12 mouse cellular contexts compared by ENCODE assay signal in genomic region chr9:104144314-104144996, GRCm38 (mm10). TPM values are rescaled to one million over a fixed set of nuclear protein-coding genes. Genes with fewer than 3 reads are reported as not detected.
DNase-seq lines count a peak whose midpoint lies in the region; ATAC-seq and TF ChIP-seq lines count a peak whose summit lies in the region.
"Had no signal": no experiment of that assay in that cellular context is flagged by ENCODE, and none has a peak within 500 bp of the region (broad histone marks: within the 10 kb centered on the region; RNA-seq: fewer than 3 reads in every experiment).

No protein-coding gene starts in this region.

- H3K36me3 ChIP-seq in liver, adult 2 months (ENCODE audit: control insufficient read depth, insufficient read depth, low read length) = no peaks in the 10 kb centered on the region
- H3K36me3 ChIP-seq in liver, embryonic 11.5 days (ENCODE audit: control insufficient read depth, insufficient read depth, low read length) = no peaks in the 10 kb centered on the region

- no peak overlapping the region for H3K4me2 ChIP-seq in liver, embryonic 11.5 days
- H3K4me2 ChIP-seq: midbrain, embryonic 13.5 days had no signal

- 90% methylated on average over 8 of the region's 8 CpGs for WGBS in liver, adult 2 months
- 78% methylated on average over 8 of the region's 8 CpGs for WGBS in liver, embryonic 11.5 days

- TF ChIP-seq CTCF in liver, adult 2 months (IDR thresholded peaks at IDR 0.05; ENCODE audit: low read depth, low read length) = peak; percentile 70

- no peak for TF ChIP-seq POLR2A in liver, adult 2 months (IDR thresholded peaks at IDR 0.05; ENCODE audit: extremely low read depth, insufficient read depth, low read length)

- H3K4me1 ChIP-seq in liver, adult 2 months (ENCODE audit: control insufficient read depth, insufficient read depth, low read length) = peaks cover 1% of the 10 kb centered on the region; the same call in 1 of the 2 replicates
- no peaks in the 10 kb centered on the region for H3K4me1 ChIP-seq in liver, embryonic 11.5 days (replicated peaks; ENCODE audit: control insufficient read depth, insufficient read depth, low read length)
- H3K4me1 ChIP-seq: limb, embryonic 10.5 days; midbrain, embryonic 13.5 days had no signal

- H3K9ac ChIP-seq in liver, adult 2 months (ENCODE audit: low read depth, low read length) = no peak overlapping the region
- H3K9ac ChIP-seq in liver, embryonic 11.5 days (ENCODE audit: low read depth, low read length) = no peak overlapping the region
- H3K9ac ChIP-seq: midbrain, embryonic 13.5 days had no signal

- peak; percentile 15 for DNase-seq in CD4-positive, CD25-positive, alpha-beta regulatory T cell, adult 2 months (ENCODE audit: low read depth, low spot score)
- no peak for DNase-seq in liver, adult 2 months (ENCODE audit: extremely low read depth, low read depth, low spot score)
- no peak for DNase-seq in liver, embryonic 11.5 days (ENCODE audit: low spot score)
- DNase-seq in NIH3T3 (ENCODE audit: low read depth) = peak; percentile 9
- no peak for DNase-seq in adrenal gland, adult (ENCODE audit: inconsistent age in 2 of 2, low spot score in 1 of 2)
- no peak for DNase-seq in embryo, embryonic 11 days
- DNase-seq: adrenal gland, postnatal 25 days had no signal

- H3K4me3 ChIP-seq in liver, adult 2 months (ENCODE audit: insufficient read depth, low read depth, low read length) = no peak overlapping the region
- H3K4me3 ChIP-seq in liver, embryonic 11.5 days (ENCODE audit: low read depth, low read length) = no peak overlapping the region
- H3K4me3 ChIP-seq: limb, embryonic 10.5 days; midbrain, embryonic 13.5 days had no signal

- no peaks in the 10 kb centered on the region for H3K79me2 ChIP-seq in liver, adult 2 months (ENCODE audit: control insufficient read depth, insufficient read depth, low read length)

- no peaks in the 10 kb centered on the region for H3K27me3 ChIP-seq in liver, adult 2 months (ENCODE audit: control insufficient read depth, insufficient read depth, low read length)
- no peaks in the 10 kb centered on the region for H3K27me3 ChIP-seq in liver, embryonic 11.5 days (replicated peaks; ENCODE audit: control insufficient read depth, insufficient read depth, low read length)
- H3K27me3 ChIP-seq: midbrain, embryonic 13.5 days had no signal

- ATAC-seq in CD4-positive, CD25-positive, alpha-beta regulatory T cell, adult 4 months = no peak
- ATAC-seq in liver, embryonic 11.5 days (replicated peaks; ENCODE audit: low FRiP score) = no peak
- ATAC-seq in megakaryocyte progenitor cell, adult 5-6 weeks (replicated peaks; ENCODE audit: poor library complexity) = peak; percentile 75
- ATAC-seq: forebrain, embryonic 14.5 days; midbrain, embryonic 13.5 days had no signal

- H3K27ac ChIP-seq in liver, adult 2 months (replicated peaks; ENCODE audit: insufficient read depth, low read depth, low read length) = no peak overlapping the region
- H3K27ac ChIP-seq in liver, embryonic 11.5 days (ENCODE audit: low read depth, low read length) = no peak overlapping the region
- H3K27ac ChIP-seq: limb, embryonic 10.5 days; midbrain, embryonic 13.5 days had no signal

- H3K9me3 ChIP-seq in liver, embryonic 11.5 days (ENCODE audit: control insufficient read depth, low read length) = no peaks in the 10 kb centered on the region
- H3K9me3 ChIP-seq: limb, embryonic 10.5 days; midbrain, embryonic 13.5 days had no signal

RNA-seq across cellular contexts. Expression of gene Ackr4, which starts 17.7 kb away (rescaled TPM):
- under 1 TPM; 0.42 to 0.49 TPM for polyA plus RNA-seq in CD4-positive, CD25-positive, alpha-beta regulatory T cell, adult 4 months (2017; shearing (Covaris generic))
- 1.7 and 2.4 TPM in 2 replicates for total RNA-seq in liver, adult 2 months (2014; rRNA removed)
- polyA plus RNA-seq in liver, adult 2 months (2012; rRNA removed) = 0.50 and 0.54 TPM in 2 replicates
- polyA plus RNA-seq in liver, embryonic 11.5 days (2014; fragmentation: Nextera tagmentation; extraction: Ambion mirVana) = 0.80 and 0.94 TPM in 2 replicates
- total RNA-seq in megakaryocyte progenitor cell, adult 5-6 weeks (2015) = not detected in 2 replicates
- not detected in 2 replicates for total RNA-seq in megakaryocyte progenitor cell, adult 5-6 weeks (2017)

Comparison
In these comparisons a context has a peak if more than half of its experiments do, and no peak if none do; other contexts are left out.
1. DNase-seq: peak in CD4-positive, CD25-positive, alpha-beta regulatory T cell, adult 2 months (single experiment) and NIH3T3 (single experiment); none in liver, adult 2 months (single experiment), liver, embryonic 11.5 days (single experiment), adrenal gland, adult (0 of 2) and embryo, embryonic 11 days (single experiment).